Mouse (Mus musculus) fibroblast of lung, adult 2 months (primary cell): Measurements from ENCODE around the gene Olfr1258.
"Not testable (repeated sequence)": the region's sequence is repeated elsewhere in the genome, so short reads cannot be mapped to it uniquely, and the experiment has no call there.

Experiments
- DNase-seq: peaks from one replicate; pipeline ENCODE4 v3.0.0-alpha.2; 2011; ENCODE audit warnings: low read depth

The Olfr1258 gene

DNA sequence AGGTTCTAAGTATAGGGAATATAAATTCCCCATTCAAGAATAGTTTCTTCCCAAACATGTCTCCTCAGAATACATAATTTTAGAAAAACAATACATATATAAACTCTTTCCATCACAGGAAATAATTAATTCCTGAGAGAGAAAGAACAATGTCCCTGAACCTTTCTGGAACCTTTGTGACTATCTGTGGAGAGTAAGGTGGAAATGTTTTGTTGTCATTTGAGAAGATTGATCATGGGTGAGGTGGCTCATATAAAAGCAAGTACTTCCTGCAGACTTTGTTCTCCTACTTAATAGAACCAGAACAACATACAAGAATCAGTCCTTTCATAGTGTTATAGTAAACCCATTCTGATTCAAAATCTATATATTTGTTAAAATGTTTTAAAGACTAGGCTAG is at the start of gene Olfr1258:
Gene Olfr1258 (plus strand): TSS at position 301 of the 400 bp plus-strand sequence.
- no peak for DNase-seq

GRCm38 (mm10) chr2:89878137-89878536 is 49.0 kb upstream of the Olfr1258 start, which contains the start of gene Olfr1257:
Gene Olfr1257 (plus strand): TSS chr2:89878437.
- no peak for DNase-seq

- DNase-seq: not testable (repeated sequence)
Observed at GRCm38 (mm10) chr2:89912616-89913015, 14.5 kb upstream of the Olfr1258 start.

DNA sequence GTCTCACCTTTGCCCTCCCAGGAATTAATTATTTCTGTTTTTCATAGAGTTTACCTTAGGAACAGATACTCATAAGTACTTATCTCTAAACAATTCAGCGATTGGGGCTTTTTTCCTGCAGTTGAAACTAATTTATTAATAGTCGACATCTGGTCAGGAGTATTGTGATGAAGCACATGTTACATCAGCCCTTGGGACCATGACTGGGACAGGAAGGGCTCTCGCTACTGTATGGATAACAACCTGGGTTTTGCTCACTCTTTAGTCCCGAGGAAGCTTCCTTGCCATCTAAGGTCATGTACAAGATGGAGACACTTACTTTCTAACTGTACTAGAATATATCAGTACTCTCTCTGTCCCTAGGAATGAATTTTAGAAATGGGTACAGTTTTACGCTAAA is 21.5 kb downstream of the Olfr1258 start, which contains the start of gene Olfr1259:
Gene Olfr1259 (minus strand): TSS at position 101 of the 400 bp plus-strand sequence.
- no peak for DNase-seq

GRCm38 (mm10) chr2:89974184-89974583 is 47.1 kb downstream of the Olfr1258 start, which contains the start of gene Olfr1260:
Gene Olfr1260 (plus strand): TSS chr2:89974340.
- no peak for DNase-seq

DNA sequence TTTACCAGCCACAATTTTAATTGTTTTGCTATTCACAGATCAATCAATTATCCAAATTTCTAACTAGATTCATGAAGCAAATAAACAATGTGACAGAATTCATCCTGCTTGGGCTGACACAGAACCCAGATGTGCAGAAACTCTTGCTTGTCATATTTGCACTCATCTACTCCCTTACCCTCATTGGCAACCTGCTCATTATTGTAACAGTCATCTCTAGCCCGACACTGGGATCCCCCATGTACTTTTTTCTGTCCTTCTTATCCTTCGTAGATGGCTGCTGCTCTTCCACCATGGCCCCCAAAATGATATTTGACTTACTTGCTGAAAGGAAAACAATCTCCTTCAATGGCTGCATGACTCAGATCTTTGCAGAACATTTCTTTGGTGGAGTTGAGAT is 50.6 kb downstream of the Olfr1258 start:
- no peak for DNase-seq
